ENCODE assay signal across 17 mouse cellular contexts in genomic region chr1:75014210-75014845, GRCm38 (mm10).
DNase-seq lines count a peak whose midpoint lies in the region; ATAC-seq lines count a peak whose summit lies in the region.
"Had no signal": no experiment of that assay in that cellular context is flagged by ENCODE, and none has a peak within 500 bp of the region (broad histone marks: within the 10 kb centered on the region; RNA-seq: fewer than 3 reads in every experiment).

No protein-coding gene starts in this region.

- ATAC-seq in lung, embryonic 15.5 days (ENCODE audit: borderline replicate concordance, extremely low read depth, low FRiP score, low TSS enrichment): no peak
- ATAC-seq in stomach, embryonic 16.5 days (ENCODE audit: insufficient read depth, low FRiP score): peak; percentile 86
- no peak for ATAC-seq in midbrain, embryonic 13.5 days
- no peak for ATAC-seq in hindbrain, embryonic 12.5 days (ENCODE audit: low FRiP score)

- peak overlapping the region; percentile 29; the same call in 1 of the 2 replicates for H3K27ac ChIP-seq in lung, embryonic 15.5 days
- peak overlapping the region; percentile 89 for H3K27ac ChIP-seq in stomach, embryonic 16.5 days (ENCODE audit: low read length)
- H3K27ac ChIP-seq in midbrain, embryonic 13.5 days: no peak overlapping the region
- no peak overlapping the region for H3K27ac ChIP-seq in hindbrain, embryonic 12.5 days
- H3K27ac ChIP-seq: heart, embryonic 15.5 days; hindbrain, embryonic 13.5 days; midbrain, embryonic 12.5 days had no signal

- H3K9ac ChIP-seq in lung, embryonic 15.5 days: no peak overlapping the region
- no peak overlapping the region for H3K9ac ChIP-seq in stomach, embryonic 16.5 days (ENCODE audit: low read length)
- H3K9ac ChIP-seq in midbrain, embryonic 13.5 days (replicated peaks): no peak overlapping the region
- no peak overlapping the region for H3K9ac ChIP-seq in hindbrain, embryonic 12.5 days
- H3K9ac ChIP-seq: heart, embryonic 15.5 days; hindbrain, embryonic 13.5 days; midbrain, embryonic 12.5 days had no signal

- peaks cover 24% of the 10 kb centered on the region for H3K4me1 ChIP-seq in lung, embryonic 15.5 days
- H3K4me1 ChIP-seq in stomach, embryonic 16.5 days (ENCODE audit: control insufficient read depth, insufficient read depth, low read length): peaks cover 21% of the 10 kb centered on the region
- H3K4me1 ChIP-seq in midbrain, embryonic 13.5 days (replicated peaks): no peaks in the 10 kb centered on the region
- H3K4me1 ChIP-seq in hindbrain, embryonic 12.5 days: 0 out of 2 replicates have a peak, but pooled peaks cover 3% of the 10 kb centered on the region

- H3K4me3 ChIP-seq in lung, embryonic 15.5 days: no peak overlapping the region
- H3K4me3 ChIP-seq in stomach, embryonic 16.5 days (replicated peaks; ENCODE audit: low read length): no peak overlapping the region
- H3K4me3 ChIP-seq in midbrain, embryonic 13.5 days (replicated peaks): no peak overlapping the region
- H3K4me3 ChIP-seq in hindbrain, embryonic 12.5 days: no peak overlapping the region
- H3K4me3 ChIP-seq: erythroblast, embryonic 14.5 days; heart, embryonic 15.5 days; hindbrain, embryonic 13.5 days; midbrain, embryonic 12.5 days had no signal

- WGBS in lung, embryonic 15.5 days: 13% methylated on average over 5 of the region's 5 CpGs
- 22% methylated on average over 5 of the region's 5 CpGs for WGBS in stomach, embryonic 16.5 days
- 56% methylated on average over 5 of the region's 5 CpGs for WGBS in midbrain, embryonic 13.5 days
- WGBS in hindbrain, embryonic 12.5 days: 47% methylated on average over 5 of the region's 5 CpGs

- DNase-seq in embryo, embryonic 10 days (ENCODE audit: low spot score): peak; percentile 39
- no peak for DNase-seq in embryo, embryonic 9.5 days (ENCODE audit: extremely low spot score)
- no peak for DNase-seq in lung, postnatal 14 days
- DNase-seq in kidney, postnatal 14 days: peak; percentile 69
- DNase-seq: cerebellum, adult 11 months; gastrocnemius, postnatal 25 days; lung, postnatal 10 days; right cerebral cortex, postnatal 25 days; thymus, postnatal 4 days had no signal

- no peak overlapping the region for H3K4me2 ChIP-seq in lung, embryonic 15.5 days
- H3K4me2 ChIP-seq in stomach, embryonic 16.5 days (ENCODE audit: low read depth, low read length): no peak overlapping the region
- H3K4me2 ChIP-seq in midbrain, embryonic 13.5 days (replicated peaks): no peak overlapping the region
- H3K4me2 ChIP-seq in hindbrain, embryonic 12.5 days (replicated peaks): no peak overlapping the region
- H3K4me2 ChIP-seq: heart, embryonic 15.5 days; hindbrain, embryonic 13.5 days; midbrain, embryonic 12.5 days had no signal

- no peaks in the 10 kb centered on the region for H3K9me3 ChIP-seq in lung, embryonic 15.5 days
- H3K9me3 ChIP-seq in stomach, embryonic 16.5 days (replicated peaks; ENCODE audit: control insufficient read depth, low read length): no peaks in the 10 kb centered on the region
- H3K9me3 ChIP-seq in midbrain, embryonic 13.5 days: no peaks in the 10 kb centered on the region
- H3K9me3 ChIP-seq in hindbrain, embryonic 12.5 days (replicated peaks): no peaks in the 10 kb centered on the region
- H3K9me3 ChIP-seq: heart, embryonic 15.5 days; hindbrain, embryonic 13.5 days; midbrain, embryonic 12.5 days had no signal

- no peaks in the 10 kb centered on the region for H3K27me3 ChIP-seq in lung, embryonic 15.5 days
- no peaks in the 10 kb centered on the region for H3K27me3 ChIP-seq in stomach, embryonic 16.5 days (ENCODE audit: control insufficient read depth, insufficient read depth, low read length)
- H3K27me3 ChIP-seq in midbrain, embryonic 13.5 days: peaks cover 6% of the 10 kb centered on the region; the same call in 1 of the 2 replicates
- peaks cover 8% of the 10 kb centered on the region for H3K27me3 ChIP-seq in hindbrain, embryonic 12.5 days
- H3K27me3 ChIP-seq: heart, embryonic 15.5 days had no signal

- no peaks in the 10 kb centered on the region for H3K36me3 ChIP-seq in lung, embryonic 15.5 days
- H3K36me3 ChIP-seq in stomach, embryonic 16.5 days (ENCODE audit: control insufficient read depth, insufficient read depth, low read length): no peaks in the 10 kb centered on the region
- no peaks in the 10 kb centered on the region for H3K36me3 ChIP-seq in midbrain, embryonic 13.5 days
- H3K36me3 ChIP-seq in hindbrain, embryonic 12.5 days: no peaks in the 10 kb centered on the region
- H3K36me3 ChIP-seq: heart, embryonic 15.5 days; hindbrain, embryonic 13.5 days; midbrain, embryonic 12.5 days had no signal

Comparison
In these comparisons a context has a peak if more than half of its experiments do, and no peak if none do; other contexts are left out.
1. DNase-seq: peak in embryo, embryonic 10 days (single experiment) and kidney, postnatal 14 days (single experiment); none in embryo, embryonic 9.5 days (single experiment) and lung, postnatal 14 days (single experiment).
2. H3K27ac ChIP-seq: peak in lung, embryonic 15.5 days (single experiment) and stomach, embryonic 16.5 days (single experiment); none in midbrain, embryonic 13.5 days (single experiment) and hindbrain, embryonic 12.5 days (single experiment).